Mouse (Mus musculus): ENCODE data around the gene Gapdh. TPM values are rescaled to one million over a fixed set of nuclear protein-coding genes. Genes with fewer than 3 reads are reported as not detected.

Gene Gapdh
- polyA plus RNA-seq, 1 experiment, result 1,160 TPM

GRCm38 (mm10) chr6:125197166-125197565 is 30.9 kb upstream of the Gapdh start:
- Histone ChIP-seq H3K4me3 (ENCODE audit: extremely low read depth, insufficient read depth, insufficient read length) (no peak overlapping the region), H3K36me3 (ENCODE audit: control insufficient read depth, insufficient read depth, low read length) (peaks cover 4% of the 10 kb centered on the region; the same call in 1 of the 2 replicates), H3K4me1 (ENCODE audit: control insufficient read depth, insufficient read depth, insufficient read length) (peaks cover 2% of the 10 kb centered on the region; the same call in 1 of the 2 replicates), H3K27me3 (ENCODE audit: control insufficient read depth, insufficient read depth, low read length) (no peaks in the 10 kb centered on the region), H3K27ac (ENCODE audit: insufficient read depth, low read length) (no peak overlapping the region)
- no peak for DNase-seq (ENCODE audit: low read depth in 1 of 2, low spot score in 2 of 2)
- TF ChIP-seq CTCF (IDR thresholded peaks at IDR 0.05; ENCODE audit: extremely low read depth, insufficient read depth, insufficient read length, insufficient replicate concordance), result no peak
- no peak for TF ChIP-seq POLR2A (IDR thresholded peaks at IDR 0.05; ENCODE audit: low read depth, low read length)
- 92% methylated on average over 5 of the region's 5 CpGs for WGBS

GRCm38 (mm10) chr6:125196301-125196700 is 30.0 kb upstream of the Gapdh start:
- Histone ChIP-seq H3K36me3 (ENCODE audit: control insufficient read depth, insufficient read depth, low read length) (peaks cover 4% of the 10 kb centered on the region; the same call in 1 of the 2 replicates), H3K4me3 (ENCODE audit: extremely low read depth, insufficient read depth, insufficient read length) (no peak overlapping the region), H3K4me1 (ENCODE audit: control insufficient read depth, insufficient read depth, insufficient read length) (peaks cover 2% of the 10 kb centered on the region; the same call in 1 of the 2 replicates), H3K27ac (ENCODE audit: insufficient read depth, low read length) (no peak overlapping the region), H3K27me3 (ENCODE audit: control insufficient read depth, insufficient read depth, low read length) (no peaks in the 10 kb centered on the region)
- 75% methylated on average over 3 of the region's 3 CpGs for WGBS
- no peak for DNase-seq (ENCODE audit: low read depth in 1 of 2, low spot score in 2 of 2)
- TF ChIP-seq CTCF (IDR thresholded peaks at IDR 0.05; ENCODE audit: extremely low read depth, insufficient read depth, insufficient read length, insufficient replicate concordance) (no peak), POLR2A (IDR thresholded peaks at IDR 0.05; ENCODE audit: low read depth, low read length) (no peak)

- Histone ChIP-seq H3K36me3 (ENCODE audit: control insufficient read depth, insufficient read depth, low read length) (peaks cover 4% of the 10 kb centered on the region; the same call in 1 of the 2 replicates), H3K27me3 (ENCODE audit: control insufficient read depth, insufficient read depth, low read length) (no peaks in the 10 kb centered on the region), H3K4me1 (ENCODE audit: control insufficient read depth, insufficient read depth, insufficient read length) (peaks cover 4% of the 10 kb centered on the region; the same call in 1 of the 2 replicates), H3K4me3 (ENCODE audit: extremely low read depth, insufficient read depth, insufficient read length) (no peak overlapping the region), H3K27ac (ENCODE audit: insufficient read depth, low read length) (no peak overlapping the region)
- TF ChIP-seq CTCF (IDR thresholded peaks at IDR 0.05; ENCODE audit: extremely low read depth, insufficient read depth, insufficient read length, insufficient replicate concordance) (no peak), POLR2A (IDR thresholded peaks at IDR 0.05; ENCODE audit: low read depth, low read length) (no peak)
- no peak for DNase-seq (ENCODE audit: low read depth in 1 of 2, low spot score in 2 of 2)
- 88% methylated on average over 1 of the region's 1 CpGs for WGBS
These were observed 29.3 kb upstream of the Gapdh start for GRCm38 (mm10) chr6:125195541-125196075.

- Histone ChIP-seq H3K4me3 (ENCODE audit: extremely low read depth, insufficient read depth, insufficient read length) (no peak overlapping the region), H3K27ac (ENCODE audit: insufficient read depth, low read length) (no peak overlapping the region), H3K4me1 (ENCODE audit: control insufficient read depth, insufficient read depth, insufficient read length) (peaks cover 4% of the 10 kb centered on the region; the same call in 1 of the 2 replicates), H3K27me3 (ENCODE audit: control insufficient read depth, insufficient read depth, low read length) (no peaks in the 10 kb centered on the region), H3K36me3 (ENCODE audit: control insufficient read depth, insufficient read depth, low read length) (peaks cover 4% of the 10 kb centered on the region; the same call in 1 of the 2 replicates)
- no peak for TF ChIP-seq POLR2A (IDR thresholded peaks at IDR 0.05; ENCODE audit: low read depth, low read length)
- TF ChIP-seq CTCF (IDR thresholded peaks at IDR 0.05; ENCODE audit: extremely low read depth, insufficient read depth, insufficient read length, insufficient replicate concordance), result no peak
- DNase-seq (ENCODE audit: low read depth in 1 of 2, low spot score in 2 of 2), result no peak
- WGBS, result 65% methylated on average over 7 of the region's 7 CpGs
These were observed 27.1 kb upstream of the Gapdh start for GRCm38 (mm10) chr6:125193390-125193789.

- DNase-seq (ENCODE audit: low read depth in 1 of 2, low spot score in 2 of 2), result no peak
- 23% methylated on average over 5 of the region's 5 CpGs for WGBS
- H3K27ac ChIP-seq (ENCODE audit: insufficient read depth, low read length), result peak overlapping the region; percentile 99; the same call in 1 of the 2 replicates
- H3K4me1 ChIP-seq (ENCODE audit: control insufficient read depth, insufficient read depth, insufficient read length), result peaks cover 4% of the 10 kb centered on the region; the same call in 1 of the 2 replicates
- H3K36me3 ChIP-seq (ENCODE audit: control insufficient read depth, insufficient read depth, low read length), result peaks cover 4% of the 10 kb centered on the region; the same call in 1 of the 2 replicates
- no peaks in the 10 kb centered on the region for H3K27me3 ChIP-seq (ENCODE audit: control insufficient read depth, insufficient read depth, low read length)
- peak overlapping the region; percentile 96; the same call in 1 of the 2 replicates for H3K4me3 ChIP-seq (ENCODE audit: extremely low read depth, insufficient read depth, insufficient read length)
- no peak for TF ChIP-seq POLR2A (IDR thresholded peaks at IDR 0.05; ENCODE audit: low read depth, low read length)
- no peak for TF ChIP-seq CTCF (IDR thresholded peaks at IDR 0.05; ENCODE audit: extremely low read depth, insufficient read depth, insufficient read length, insufficient replicate concordance)
These were observed 26.6 kb upstream of the Gapdh start for GRCm38 (mm10) chr6:125192841-125193240.

GRCm38 (mm10) chr6:125192016-125192714 is 25.9 kb upstream of the Gapdh start:
- under 1% methylated on average over 34 of the region's 34 CpGs for WGBS
- no peaks in the 10 kb centered on the region for H3K27me3 ChIP-seq (ENCODE audit: control insufficient read depth, insufficient read depth, low read length)
- H3K4me3 ChIP-seq (ENCODE audit: extremely low read depth, insufficient read depth, insufficient read length), result peak overlapping the region; percentile 96

More at GRCm38 (mm10) chr6:125192016-125192714, 25.9 kb upstream of the Gapdh start:
- no peak for TF ChIP-seq CTCF (IDR thresholded peaks at IDR 0.05; ENCODE audit: extremely low read depth, insufficient read depth, insufficient read length, insufficient replicate concordance)
- no peak for TF ChIP-seq POLR2A (IDR thresholded peaks at IDR 0.05; ENCODE audit: low read depth, low read length)
- Histone ChIP-seq H3K4me1 (ENCODE audit: control insufficient read depth, insufficient read depth, insufficient read length) (peaks cover 4% of the 10 kb centered on the region; the same call in 1 of the 2 replicates), H3K36me3 (ENCODE audit: control insufficient read depth, insufficient read depth, low read length) (peaks cover 4% of the 10 kb centered on the region; the same call in 1 of the 2 replicates), H3K27ac (ENCODE audit: insufficient read depth, low read length) (peak overlapping the region; percentile 99)
- peak; percentile 83 to 90 for DNase-seq (ENCODE audit: low read depth in 1 of 2, low spot score in 2 of 2)

Measured in spleen, adult 2 months (tissue).